Mouse (Mus musculus) hindbrain, embryonic 15.5 days (tissue): Measurements from ENCODE around the gene Sned1. TPM values are rescaled to one million over a fixed set of nuclear protein-coding genes. Genes with fewer than 3 reads are reported as not detected.

ENCODE experiments used
- ATAC-seq: fragments of 200-750 bp; cut with Nextera tagmentation; 2 replicates; pipeline ENCODE4 v1.8.0; 2017; ENCODE audit warnings: low read depth, moderate number of reproducible peaks, moderate TSS enrichment; ENCODE audit not compliant: low FRiP score
- H3K27ac ChIP-seq: fragments of 300-500 bp; sonication (generic); replicated peaks from 2 replicates; pipeline ENCODE4 v1.5.1; 2015; ENCODE audit warnings: mild to moderate bottlenecking, inconsistent platforms
- H3K27me3 ChIP-seq: fragments of 300-500 bp; sonication (generic); 2 replicates; pipeline ENCODE4 v1.6.1; 2015; ENCODE audit warnings: control low read depth, inconsistent platforms
- H3K36me3 ChIP-seq: fragments of 300-500 bp; sonication (generic); 2 replicates; pipeline ENCODE4 v1.6.1; 2015; ENCODE audit warnings: control low read depth, inconsistent platforms
- H3K4me1 ChIP-seq: fragments of 300-500 bp; sonication (generic); replicated peaks from 2 replicates; pipeline ENCODE4 v1.6.1; 2015; ENCODE audit warnings: control low read depth, inconsistent platforms
- H3K4me2 ChIP-seq: fragments of 300-500 bp; sonication (generic); 2 replicates; pipeline ENCODE4 v1.6.1; 2015; ENCODE audit warnings: moderate library complexity, mild to moderate bottlenecking, inconsistent platforms
- H3K4me3 ChIP-seq: fragments of 300-500 bp; sonication (generic); 2 replicates; pipeline ENCODE4 v1.5.1; 2015; ENCODE audit warnings: mild to moderate bottlenecking, inconsistent platforms
- H3K9ac ChIP-seq: fragments of 300-500 bp; sonication (generic); 2 replicates; pipeline ENCODE4 v1.6.1; 2015; ENCODE audit warnings: inconsistent platforms
- H3K9me3 ChIP-seq: fragments of 300-500 bp; sonication (generic); 2 replicates; pipeline ENCODE4 v1.6.1; 2016; ENCODE audit warnings: control low read depth, inconsistent platforms
- WGBS: fragments of 180-500 bp; shearing (Covaris S2); methylation state at CpG from one replicate; pipeline ENCODE4 v1.1.7; 2015; 5-methylcytosine and 5-hydroxymethylcytosine counted together
- polyA plus RNA-seq: library from polyadenylated mRNA; unstranded; fragments of >200 nt; fragmentation: Nextera tagmentation; extraction: Ambion mirVana; gene quantifications from 2 replicates; pipeline ENCODE4 v1.2.1, GENCODE M21; 2015

Gene Sned1
- polyA plus RNA-seq, 1 experiment from 2014 or later, result 11.2 TPM

- Histone ChIP-seq H3K27ac (no peak overlapping the region), H3K9ac (no peak overlapping the region), H3K4me3 (no peak overlapping the region), H3K36me3 (no peaks in the 10 kb centered on the region), H3K27me3 (peaks cover 23% of the 10 kb centered on the region), H3K9me3 (no peaks in the 10 kb centered on the region), H3K4me1 (peaks cover 17% of the 10 kb centered on the region), H3K4me2 (no peak overlapping the region; the same call in 1 of the 2 replicates)
- 91% methylated on average over 10 of the region's 10 CpGs for WGBS
- no peak for ATAC-seq
Measured at GRCm38 (mm10) chr1:93237676-93238075, 2.0 kb downstream of the Sned1 start.

- H3K36me3 ChIP-seq, result no peaks in the 10 kb centered on the region
- H3K4me3 ChIP-seq, result no peak overlapping the region
- H3K9me3 ChIP-seq, result no peaks in the 10 kb centered on the region
- peaks cover 23% of the 10 kb centered on the region for H3K27me3 ChIP-seq
- WGBS, result 60% methylated on average over 4 of the region's 4 CpGs
- no peak for ATAC-seq
- H3K4me1 ChIP-seq, result peaks cover 17% of the 10 kb centered on the region
- no peak overlapping the region for H3K27ac ChIP-seq
- H3K4me2 ChIP-seq, result no peak overlapping the region
- no peak overlapping the region for H3K9ac ChIP-seq
Measured at GRCm38 (mm10) chr1:93238201-93238600, 2.6 kb downstream of the Sned1 start.

GRCm38 (mm10) chr1:93245936-93246335, 10.3 kb downstream of the Sned1 start:
- Histone ChIP-seq H3K4me3 (no peak overlapping the region), H3K9ac (no peak overlapping the region), H3K27ac (no peak overlapping the region), H3K4me1 (no peaks in the 10 kb centered on the region), H3K27me3 (no peaks in the 10 kb centered on the region), H3K4me2 (no peak overlapping the region), H3K9me3 (no peaks in the 10 kb centered on the region), H3K36me3 (no peaks in the 10 kb centered on the region)
- no peak for ATAC-seq
- WGBS, result 77% methylated on average over 2 of the region's 2 CpGs

GRCm38 (mm10) chr1:93252586-93252985, 16.9 kb downstream of the Sned1 start:
- no peak overlapping the region for H3K9ac ChIP-seq
- WGBS, result 67% methylated on average over 2 of the region's 2 CpGs
- H3K4me1 ChIP-seq, result no peaks in the 10 kb centered on the region
- no peak for ATAC-seq
- no peaks in the 10 kb centered on the region for H3K9me3 ChIP-seq
- no peak overlapping the region for H3K4me2 ChIP-seq
- H3K36me3 ChIP-seq, result no peaks in the 10 kb centered on the region
- no peak overlapping the region for H3K27ac ChIP-seq
- H3K27me3 ChIP-seq, result no peaks in the 10 kb centered on the region
- no peak overlapping the region for H3K4me3 ChIP-seq

- H3K4me3 ChIP-seq, result no peak overlapping the region
- ATAC-seq, result no peak
- WGBS, result 97% methylated on average over 7 of the region's 7 CpGs
- no peaks in the 10 kb centered on the region for H3K36me3 ChIP-seq
- no peak overlapping the region for H3K4me2 ChIP-seq
- H3K27me3 ChIP-seq, result no peaks in the 10 kb centered on the region
- no peaks in the 10 kb centered on the region for H3K4me1 ChIP-seq
- no peaks in the 10 kb centered on the region for H3K9me3 ChIP-seq
- H3K27ac ChIP-seq, result no peak overlapping the region
- H3K9ac ChIP-seq, result no peak overlapping the region
Measured at GRCm38 (mm10) chr1:93255761-93256160, 20.1 kb downstream of the Sned1 start.

GRCm38 (mm10) chr1:93257560-93257959, 21.9 kb downstream of the Sned1 start:
- Histone ChIP-seq H3K36me3 (no peaks in the 10 kb centered on the region), H3K27me3 (no peaks in the 10 kb centered on the region), H3K27ac (no peak overlapping the region), H3K4me1 (no peaks in the 10 kb centered on the region), H3K4me3 (no peak overlapping the region), H3K9ac (no peak overlapping the region), H3K4me2 (no peak overlapping the region), H3K9me3 (no peaks in the 10 kb centered on the region)
- ATAC-seq, result no peak
- WGBS, result 82% methylated on average over 1 of the region's 1 CpGs

- no peaks in the 10 kb centered on the region for H3K9me3 ChIP-seq
- H3K9ac ChIP-seq, result no peak overlapping the region
- WGBS, result 51% methylated on average over 3 of the region's 3 CpGs
- no peaks in the 10 kb centered on the region for H3K27me3 ChIP-seq
- H3K36me3 ChIP-seq, result no peaks in the 10 kb centered on the region
- no peak overlapping the region for H3K4me2 ChIP-seq
- no peaks in the 10 kb centered on the region for H3K4me1 ChIP-seq
- no peak overlapping the region for H3K4me3 ChIP-seq
- no peak overlapping the region for H3K27ac ChIP-seq
- no peak for ATAC-seq
Measured at GRCm38 (mm10) chr1:93267207-93267606, 31.6 kb downstream of the Sned1 start.

GRCm38 (mm10) chr1:93268246-93268645, 32.6 kb downstream of the Sned1 start:
- ATAC-seq, result no peak
- H3K27me3 ChIP-seq, result no peaks in the 10 kb centered on the region
- H3K9ac ChIP-seq, result no peak overlapping the region
- no peaks in the 10 kb centered on the region for H3K9me3 ChIP-seq
- no peaks in the 10 kb centered on the region for H3K36me3 ChIP-seq
- no peak overlapping the region for H3K4me2 ChIP-seq
- no peak overlapping the region for H3K4me3 ChIP-seq
- no peaks in the 10 kb centered on the region; the same call in 1 of the 2 replicates for H3K4me1 ChIP-seq
- H3K27ac ChIP-seq, result no peak overlapping the region
- WGBS, result 93% methylated on average over 2 of the region's 2 CpGs

GRCm38 (mm10) chr1:93270516-93271240, 35.0 kb downstream of the Sned1 start:
- Histone ChIP-seq H3K4me3 (no peak overlapping the region), H3K27me3 (no peaks in the 10 kb centered on the region), H3K4me2 (no peak overlapping the region), H3K9ac (no peak overlapping the region), H3K4me1 (no peaks in the 10 kb centered on the region; the same call in 1 of the 2 replicates), H3K9me3 (no peaks in the 10 kb centered on the region), H3K36me3 (no peaks in the 10 kb centered on the region), H3K27ac (no peak overlapping the region)
- ATAC-seq, result no peak
- WGBS, result 69% methylated on average over 3 of the region's 3 CpGs

GRCm38 (mm10) chr1:93271751-93272150, 36.1 kb downstream of the Sned1 start:
- Histone ChIP-seq H3K9me3 (no peaks in the 10 kb centered on the region), H3K4me3 (no peak overlapping the region), H3K27ac (no peak overlapping the region), H3K27me3 (no peaks in the 10 kb centered on the region), H3K9ac (no peak overlapping the region), H3K4me1 (no peaks in the 10 kb centered on the region; the same call in 1 of the 2 replicates), H3K36me3 (no peaks in the 10 kb centered on the region), H3K4me2 (no peak overlapping the region)
- no peak for ATAC-seq
- 82% methylated on average over 5 of the region's 6 CpGs for WGBS

- Histone ChIP-seq H3K27ac (no peak overlapping the region), H3K4me2 (peak overlapping the region; percentile 51), H3K9me3 (no peaks in the 10 kb centered on the region), H3K27me3 (no peaks in the 10 kb centered on the region), H3K4me3 (peak overlapping the region; percentile 21; the same call in 1 of the 2 replicates), H3K36me3 (no peaks in the 10 kb centered on the region), H3K9ac (0 out of 2 replicates have a peak overlapping the region, but pooled peaks have one; percentile 13), H3K4me1 (no peaks in the 10 kb centered on the region; the same call in 1 of the 2 replicates)
- peak; percentile 77 for ATAC-seq
- WGBS, result 3% methylated on average over 15 of the region's 16 CpGs
Measured at GRCm38 (mm10) chr1:93272409-93272821, 36.8 kb downstream of the Sned1 start.

GRCm38 (mm10) chr1:93275561-93275960, 39.9 kb downstream of the Sned1 start:
- WGBS, result 82% methylated on average over 6 of the region's 6 CpGs
- ATAC-seq, result no peak
- no peak overlapping the region for H3K4me2 ChIP-seq
- H3K9me3 ChIP-seq, result no peaks in the 10 kb centered on the region
- no peak overlapping the region for H3K4me3 ChIP-seq
- no peak overlapping the region for H3K9ac ChIP-seq
- H3K4me1 ChIP-seq, result no peaks in the 10 kb centered on the region; the same call in 1 of the 2 replicates
- H3K36me3 ChIP-seq, result no peaks in the 10 kb centered on the region
- no peaks in the 10 kb centered on the region for H3K27me3 ChIP-seq
- H3K27ac ChIP-seq, result no peak overlapping the region

GRCm38 (mm10) chr1:93277041-93277440, 41.4 kb downstream of the Sned1 start:
- no peak for ATAC-seq
- Histone ChIP-seq H3K4me1 (no peaks in the 10 kb centered on the region; the same call in 1 of the 2 replicates), H3K36me3 (no peaks in the 10 kb centered on the region), H3K27ac (no peak overlapping the region), H3K9ac (no peak overlapping the region), H3K27me3 (no peaks in the 10 kb centered on the region), H3K9me3 (no peaks in the 10 kb centered on the region), H3K4me3 (no peak overlapping the region), H3K4me2 (no peak overlapping the region)
- WGBS, result 84% methylated on average over 7 of the region's 7 CpGs
